Mouse (Mus musculus): Measurements from ENCODE around the gene Tmem30a. TPM values are rescaled to one million over a fixed set of nuclear protein-coding genes. Genes with fewer than 3 reads are reported as not detected.

The Tmem30a gene
- total RNA-seq, 2 experiments from 2014 or later, result 44.8 to 47.5 TPM

- no peak for DNase-seq (ENCODE audit: low spot score in 2 of 2)
Observed at GRCm38 (mm10) chr9:79796461-79797135, 3.3 kb upstream of the Tmem30a start.

GRCm38 (mm10) chr9:79795076-79795475, 1.8 kb upstream of the Tmem30a start:
- no peak for DNase-seq (ENCODE audit: low spot score in 2 of 2)

- DNase-seq (ENCODE audit: low spot score in 2 of 2), result no peak
Observed at GRCm38 (mm10) chr9:79785794-79786085, 7.6 kb downstream of the Tmem30a start.

GRCm38 (mm10) chr9:79784934-79785793, 8.1 kb downstream of the Tmem30a start:
- DNase-seq (ENCODE audit: low spot score in 2 of 2), result no peak

- no peak for DNase-seq (ENCODE audit: low spot score in 2 of 2)
Observed at GRCm38 (mm10) chr9:79784439-79784838, 8.9 kb downstream of the Tmem30a start.

- no peak for DNase-seq (ENCODE audit: low spot score in 2 of 2)
Observed at GRCm38 (mm10) chr9:79779354-79779753, 14.0 kb downstream of the Tmem30a start.

GRCm38 (mm10) chr9:79766991-79767545, 26.2 kb downstream of the Tmem30a start:
- no peak for DNase-seq (ENCODE audit: low spot score in 2 of 2)

GRCm38 (mm10) chr9:79765329-79765728, 28.0 kb downstream of the Tmem30a start:
- DNase-seq (ENCODE audit: low spot score in 2 of 2), result no peak

GRCm38 (mm10) chr9:79762519-79762918, 30.8 kb downstream of the Tmem30a start:
- DNase-seq (ENCODE audit: low spot score in 2 of 2), result no peak

- no peak for DNase-seq (ENCODE audit: low spot score in 2 of 2)
Observed at GRCm38 (mm10) chr9:79760076-79760475, 33.2 kb downstream of the Tmem30a start.

GRCm38 (mm10) chr9:79759385-79760005, 33.8 kb downstream of the Tmem30a start, which contains the start of gene Cox7a2:
Gene Cox7a2, minus strand, starts transcription at chr9:79759878.
- peak; percentile 88 to 96 for DNase-seq (ENCODE audit: low spot score in 2 of 2)

GRCm38 (mm10) chr9:79755311-79755710, 38.0 kb downstream of the Tmem30a start:
- no peak for DNase-seq (ENCODE audit: low spot score in 2 of 2)

- DNase-seq (ENCODE audit: low spot score in 2 of 2), result no peak
Observed at GRCm38 (mm10) chr9:79751846-79752245, 41.5 kb downstream of the Tmem30a start.

GRCm38 (mm10) chr9:79750709-79751108, 42.6 kb downstream of the Tmem30a start:
- DNase-seq (ENCODE audit: low spot score in 2 of 2), result no peak

GRCm38 (mm10) chr9:79745036-79745435, 48.3 kb downstream of the Tmem30a start:
- DNase-seq (ENCODE audit: low spot score in 2 of 2), result no peak

- no peak for DNase-seq (ENCODE audit: low spot score in 2 of 2)
Observed at GRCm38 (mm10) chr9:79735608-79736007, 57.7 kb downstream of the Tmem30a start.

- peak in 1 of 2 experiments; percentile 13 for DNase-seq (ENCODE audit: low spot score in 2 of 2)
Observed at GRCm38 (mm10) chr9:79730301-79730700, 63.0 kb downstream of the Tmem30a start.

GRCm38 (mm10) chr9:79723090-79723489, 70.2 kb downstream of the Tmem30a start:
- DNase-seq (ENCODE audit: low spot score in 2 of 2), result peak in 1 of 2 experiments; percentile 11

GRCm38 (mm10) chr9:79721056-79721455, 72.3 kb downstream of the Tmem30a start:
- peak in 1 of 2 experiments; percentile 66 for DNase-seq (ENCODE audit: low spot score in 2 of 2)

GRCm38 (mm10) chr9:79720143-79720542, 73.2 kb downstream of the Tmem30a start:
- DNase-seq (ENCODE audit: low spot score in 2 of 2), result peak in 1 of 2 experiments; percentile 16

- DNase-seq (ENCODE audit: low spot score in 2 of 2), result peak in 1 of 2 experiments; percentile 59
Observed at GRCm38 (mm10) chr9:79719451-79719850, 73.9 kb downstream of the Tmem30a start.

All from gastrocnemius, postnatal 4 days (tissue).